Mouse (Mus musculus): ENCODE measurements at regions not wholly inside any gene's neighbourhood (a gene's known extent, or its start where the extent isn't known, plus 50 kb on each side); places are given as distances from the start of the nearest gene placed in this dataset.
A peak's percentile ranks its signal among the peaks of the same experiment; 100 is the strongest.

GRCm38 (mm10) chr4:125931321-125931720 lies 93.0 kb upstream of the Csf3r start:
- DNase-seq (ENCODE audit: extremely low read depth, insufficient read length, low spot score): no peak

GRCm38 (mm10) chr4:125932036-125932756 lies 92.2 kb upstream of the Csf3r start:
- DNase-seq (ENCODE audit: extremely low read depth, insufficient read length, low spot score): no peak

- no peak for DNase-seq (ENCODE audit: extremely low read depth, insufficient read length, low spot score)
These were observed 88.0 kb upstream of the Csf3r start for GRCm38 (mm10) chr4:125936357-125936756.

- no peak for DNase-seq (ENCODE audit: extremely low read depth, insufficient read length, low spot score)
These were observed 86.2 kb upstream of the Csf3r start for GRCm38 (mm10) chr4:125938186-125938585.

GRCm38 (mm10) chr4:125941266-125941665 lies 83.1 kb upstream of the Csf3r start:
- DNase-seq (ENCODE audit: extremely low read depth, insufficient read length, low spot score): no peak

GRCm38 (mm10) chr4:125941916-125942315 lies 82.4 kb upstream of the Csf3r start:
- DNase-seq (ENCODE audit: extremely low read depth, insufficient read length, low spot score): no peak

GRCm38 (mm10) chr4:125945062-125945461 lies 79.3 kb upstream of the Csf3r start:
- DNase-seq (ENCODE audit: extremely low read depth, insufficient read length, low spot score): no peak

GRCm38 (mm10) chr4:125959426-125959825 lies 64.9 kb upstream of the Csf3r start:
- no peak for DNase-seq (ENCODE audit: extremely low read depth, insufficient read length, low spot score)

- no peak for DNase-seq (ENCODE audit: extremely low read depth, insufficient read length, low spot score)
These were observed 63.6 kb upstream of the Csf3r start for GRCm38 (mm10) chr4:125960704-125961279.

- DNase-seq (ENCODE audit: extremely low read depth, insufficient read length, low spot score): peak; percentile 16
These were observed 61.7 kb upstream of the Csf3r start for GRCm38 (mm10) chr4:125962677-125963076.
